Mouse (Mus musculus) intestine, embryonic 14.5 days (tissue): Measurements from ENCODE around the gene Arfgap2. TPM values are rescaled to one million over a fixed set of nuclear protein-coding genes. Genes with fewer than 3 reads are reported as not detected.
"Not testable (repeated sequence)": the region's sequence is repeated elsewhere in the genome, so short reads cannot be mapped to it uniquely, and the experiment has no call there.

Source experiments
- ATAC-seq: fragments of 200-750 bp; cut with Nextera tagmentation; replicated peaks from 2 replicates; pipeline ENCODE4 v1.8.0; 2017; ENCODE audit warnings: low read depth, moderate number of reproducible peaks, moderate TSS enrichment, moderate library complexity; ENCODE audit not compliant: low FRiP score, low TSS enrichment
- DNase-seq: peaks from one replicate; pipeline ENCODE4 v3.0.0-alpha.2; 2018; ENCODE audit warnings: low spot score
- H3K27ac ChIP-seq: fragments of 300-500 bp; sonication (generic); 2 replicates; pipeline ENCODE4 v1.5.1; 2014; ENCODE audit warnings: low read depth, mild to moderate bottlenecking, control low read depth
- H3K27me3 ChIP-seq: fragments of 300-500 bp; sonication (generic); replicated peaks from 2 replicates; pipeline ENCODE4 v1.6.1; 2014; ENCODE audit warnings: low read length, control low read depth; ENCODE audit not compliant: control insufficient read depth, insufficient read depth
- H3K36me3 ChIP-seq: fragments of 300-500 bp; sonication (generic); 2 replicates; pipeline ENCODE4 v1.6.1; 2014; ENCODE audit warnings: low read length, control low read depth; ENCODE audit not compliant: control insufficient read depth, insufficient read depth
- H3K4me1 ChIP-seq: fragments of 300-500 bp; sonication (generic); replicated peaks from 2 replicates; pipeline ENCODE4 v1.6.1; 2014; ENCODE audit warnings: low read length, control low read depth, mixed read lengths; ENCODE audit not compliant: control insufficient read depth, insufficient read depth
- H3K4me2 ChIP-seq: fragments of 300-500 bp; sonication (generic); 2 replicates; pipeline ENCODE4 v1.6.1; 2014; ENCODE audit warnings: low read length
- H3K4me3 ChIP-seq: fragments of 300-500 bp; sonication (generic); 2 replicates; pipeline ENCODE4 v1.5.1; 2014; ENCODE audit warnings: low read depth, low read length, control low read depth, mixed read lengths
- H3K9ac ChIP-seq: fragments of 300-500 bp; sonication (generic); 2 replicates; pipeline ENCODE4 v1.6.1; 2014; ENCODE audit warnings: mild to moderate bottlenecking, low read length
- H3K9me3 ChIP-seq: fragments of 300-500 bp; sonication (generic); 2 replicates; pipeline ENCODE4 v1.6.1; 2016; ENCODE audit warnings: low read length, control low read depth; ENCODE audit not compliant: control insufficient read depth
- WGBS: fragments of 180-500 bp; shearing (Covaris S2); extraction: QIAGEN DNeasy Blood & Tissue Kit; methylation state at CpG from one replicate; pipeline ENCODE4 v1.1.7; 2014; 5-methylcytosine and 5-hydroxymethylcytosine counted together
- polyA plus RNA-seq: library from polyadenylated mRNA; unstranded; fragments of >200 nt; fragmentation: Nextera tagmentation; extraction: Ambion mirVana; gene quantifications from 2 replicates; pipeline ENCODE4 v1.2.1, GENCODE M21; 2014

Arfgap2 gene
- polyA plus RNA-seq = 72.4 and 73.8 TPM in 2 replicates

DNA sequence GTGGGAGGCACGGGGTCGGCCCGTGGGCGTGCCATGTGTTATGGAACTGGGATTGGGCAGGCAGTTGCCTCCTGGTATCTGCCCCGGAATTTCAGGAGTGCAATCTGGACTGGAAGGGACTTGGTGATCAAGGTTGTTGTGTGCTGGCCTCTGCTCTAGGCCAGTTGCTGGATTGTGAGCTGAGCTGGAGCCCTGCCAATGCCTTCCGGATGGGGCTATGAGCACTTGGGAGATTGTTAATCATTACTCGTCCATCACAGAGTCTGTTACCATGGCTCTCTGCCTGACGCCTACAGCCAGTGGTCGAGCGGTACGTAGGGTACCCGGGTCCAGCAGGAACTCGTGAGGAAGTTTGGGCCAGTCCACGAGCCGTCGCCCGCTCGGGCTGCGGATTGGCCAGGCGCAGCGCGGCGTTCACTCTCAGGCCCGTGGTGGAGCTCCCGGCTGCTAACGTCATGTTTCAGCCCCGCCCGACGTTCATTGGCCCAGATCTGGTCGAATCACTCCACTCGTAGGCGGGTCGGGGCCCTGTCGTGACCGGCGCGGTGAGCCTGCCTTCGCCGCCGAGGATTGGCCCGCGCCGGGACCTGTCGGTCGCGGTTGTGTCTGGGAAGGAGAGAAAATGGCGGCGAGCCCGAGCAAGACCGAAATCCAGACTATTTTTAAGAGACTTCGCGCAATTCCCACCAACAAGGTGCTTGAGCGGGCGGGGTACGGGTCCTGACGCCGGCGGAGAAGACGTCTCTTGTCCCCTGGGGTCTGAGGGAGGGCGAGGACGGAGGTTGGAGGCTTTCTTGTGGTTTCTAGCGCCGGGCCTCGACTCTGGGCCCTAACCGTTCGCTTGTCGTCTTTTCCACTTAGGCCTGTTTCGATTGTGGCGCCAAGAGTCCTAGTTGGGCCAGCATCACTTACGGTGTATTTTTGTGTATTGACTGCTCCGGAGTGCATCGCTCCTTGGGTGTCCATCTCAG lies at the start of gene Arfgap2:
TSS of gene Arfgap2 (plus strand) at position 264 of the 971 bp plus-strand sequence.
- DNase-seq (peak; percentile 95), ATAC-seq (peak; percentile 98)
- Histone ChIP-seq H3K27ac (peak within 1 kb of the TSS; percentile 89), H3K36me3 (peaks cover 54% of the 10 kb centered on the region), H3K4me1 (peaks cover 16% of the 10 kb centered on the region), H3K9me3 (no peaks in the 10 kb centered on the region), H3K4me3 (peak within 1 kb of the TSS; percentile 91), H3K27me3 (no peaks in the 10 kb centered on the region), H3K4me2 (peak within 1 kb of the TSS; percentile 87), H3K9ac (peak within 1 kb of the TSS; percentile 92)
- WGBS = 2% methylated on average over 72 of the region's 72 CpGs

DNA sequence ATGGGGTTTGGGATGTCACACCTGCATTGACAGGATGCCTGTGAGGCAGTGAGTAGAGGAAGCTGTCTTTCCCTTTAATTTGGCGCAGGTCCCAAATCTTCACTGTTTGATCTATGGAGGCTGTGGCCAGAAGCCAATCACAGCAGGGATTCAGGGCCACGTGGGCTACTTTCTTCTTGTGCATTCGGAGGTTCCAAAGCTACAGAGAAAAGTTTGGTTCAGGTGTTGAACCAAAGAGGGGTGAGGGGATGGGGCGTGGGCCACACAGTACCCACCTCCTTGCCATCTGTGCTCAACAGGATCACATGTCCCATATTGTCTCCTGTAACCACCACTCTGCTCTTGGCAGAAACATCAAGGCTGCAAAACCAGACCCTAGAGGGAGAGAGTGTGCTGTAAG lies 47.7 kb upstream of the Arfgap2 start:
- 71% methylated on average over 4 of the region's 4 CpGs for WGBS
- no peak overlapping the region for H3K9ac ChIP-seq
- no peaks in the 10 kb centered on the region for H3K4me1 ChIP-seq
- no peaks in the 10 kb centered on the region for H3K9me3 ChIP-seq
- ATAC-seq (no peak), DNase-seq (no peak)
- no peaks in the 10 kb centered on the region for H3K27me3 ChIP-seq
- H3K27ac ChIP-seq = no peak overlapping the region
- H3K4me2 ChIP-seq = no peak overlapping the region
- H3K4me3 ChIP-seq = no peak overlapping the region
- H3K36me3 ChIP-seq = peaks cover 44% of the 10 kb centered on the region

DNA sequence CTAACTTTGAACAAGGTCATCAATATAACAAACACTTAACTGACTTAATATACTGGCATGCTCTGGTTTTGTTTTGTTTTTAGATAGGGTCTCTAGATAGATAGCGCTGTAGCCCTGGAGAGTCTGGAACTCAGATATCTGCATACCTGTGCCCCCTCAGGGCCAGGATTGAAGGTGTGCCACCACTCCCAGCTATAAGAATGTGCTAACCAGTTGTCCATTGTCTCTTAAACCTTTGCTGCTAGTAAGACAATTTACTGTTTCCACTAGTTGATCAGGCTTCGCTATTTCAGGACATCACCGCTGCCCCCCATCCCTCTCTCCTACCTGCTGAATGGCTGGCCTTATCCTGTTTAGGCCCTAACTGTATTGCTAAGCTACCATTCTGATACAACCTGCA lies 44.3 kb upstream of the Arfgap2 start:
- ATAC-seq (no peak), DNase-seq (no peak)
- WGBS = 99% methylated on average over 3 of the region's 3 CpGs
- Histone ChIP-seq H3K9ac (no peak overlapping the region), H3K27me3 (no peaks in the 10 kb centered on the region), H3K4me3 (no peak overlapping the region), H3K27ac (no peak overlapping the region), H3K4me1 (no peaks in the 10 kb centered on the region), H3K9me3 (no peaks in the 10 kb centered on the region), H3K4me2 (no peak overlapping the region), H3K36me3 (peaks cover 22% of the 10 kb centered on the region; the same call in 1 of the 2 replicates)

DNA sequence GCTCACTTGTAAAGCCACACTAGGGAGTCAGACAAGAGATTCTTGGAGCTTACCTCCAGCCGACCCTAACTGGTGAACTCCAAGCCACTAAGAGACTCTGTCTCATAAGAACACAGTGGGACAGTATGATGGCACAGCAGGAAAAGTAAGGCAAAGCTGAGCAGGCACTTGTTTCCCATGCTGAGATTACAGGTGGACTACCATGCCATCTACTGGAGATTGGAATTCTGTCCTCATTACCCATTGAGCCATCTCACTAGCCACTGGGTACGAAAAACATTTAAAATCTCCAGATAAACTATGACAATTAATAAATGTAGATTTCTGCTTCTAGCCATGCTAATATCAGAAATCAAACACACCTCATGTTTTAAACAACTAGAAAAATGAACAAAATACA lies 41.2 kb upstream of the Arfgap2 start:
- no peaks in the 10 kb centered on the region for H3K36me3 ChIP-seq
- DNase-seq (no peak), ATAC-seq (no peak)
- H3K9me3 ChIP-seq = no peaks in the 10 kb centered on the region
- no peaks in the 10 kb centered on the region for H3K4me1 ChIP-seq
- no peak overlapping the region for H3K27ac ChIP-seq
- no peaks in the 10 kb centered on the region for H3K27me3 ChIP-seq
- 77% methylated on average over 2 of the region's 2 CpGs for WGBS
- no peak overlapping the region for H3K4me2 ChIP-seq
- H3K4me3 ChIP-seq = no peak overlapping the region
- H3K9ac ChIP-seq = no peak overlapping the region

DNA sequence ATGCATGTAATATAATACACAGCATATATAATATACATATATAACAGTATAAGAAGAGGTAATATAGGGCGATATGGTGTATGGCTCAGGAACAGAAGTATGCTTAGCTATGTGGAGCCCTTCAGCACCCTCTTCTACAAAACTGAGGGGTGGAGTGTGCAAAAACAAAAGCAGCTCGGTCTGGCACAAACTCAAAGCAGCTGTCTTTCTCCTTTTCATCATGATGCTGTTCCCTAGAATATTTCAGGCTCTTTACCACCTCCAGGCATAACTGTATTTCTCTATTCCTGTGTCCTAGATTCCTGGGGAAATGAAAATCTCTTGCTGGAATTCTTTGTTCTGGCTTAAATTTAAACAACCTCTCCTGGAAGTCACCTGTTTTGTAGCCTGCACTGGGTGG lies 35.0 kb upstream of the Arfgap2 start:
- 82% methylated on average over 2 of the region's 2 CpGs for WGBS
- H3K36me3 ChIP-seq = 0 out of 2 replicates have a peak, but pooled peaks cover 3% of the 10 kb centered on the region
- no peaks in the 10 kb centered on the region for H3K27me3 ChIP-seq
- no peaks in the 10 kb centered on the region for H3K9me3 ChIP-seq
- H3K4me3 ChIP-seq = no peak overlapping the region
- ATAC-seq (no peak), DNase-seq (no peak)
- H3K4me1 ChIP-seq = no peaks in the 10 kb centered on the region
- H3K27ac ChIP-seq = no peak overlapping the region
- no peak overlapping the region for H3K9ac ChIP-seq
- no peak overlapping the region for H3K4me2 ChIP-seq

DNA sequence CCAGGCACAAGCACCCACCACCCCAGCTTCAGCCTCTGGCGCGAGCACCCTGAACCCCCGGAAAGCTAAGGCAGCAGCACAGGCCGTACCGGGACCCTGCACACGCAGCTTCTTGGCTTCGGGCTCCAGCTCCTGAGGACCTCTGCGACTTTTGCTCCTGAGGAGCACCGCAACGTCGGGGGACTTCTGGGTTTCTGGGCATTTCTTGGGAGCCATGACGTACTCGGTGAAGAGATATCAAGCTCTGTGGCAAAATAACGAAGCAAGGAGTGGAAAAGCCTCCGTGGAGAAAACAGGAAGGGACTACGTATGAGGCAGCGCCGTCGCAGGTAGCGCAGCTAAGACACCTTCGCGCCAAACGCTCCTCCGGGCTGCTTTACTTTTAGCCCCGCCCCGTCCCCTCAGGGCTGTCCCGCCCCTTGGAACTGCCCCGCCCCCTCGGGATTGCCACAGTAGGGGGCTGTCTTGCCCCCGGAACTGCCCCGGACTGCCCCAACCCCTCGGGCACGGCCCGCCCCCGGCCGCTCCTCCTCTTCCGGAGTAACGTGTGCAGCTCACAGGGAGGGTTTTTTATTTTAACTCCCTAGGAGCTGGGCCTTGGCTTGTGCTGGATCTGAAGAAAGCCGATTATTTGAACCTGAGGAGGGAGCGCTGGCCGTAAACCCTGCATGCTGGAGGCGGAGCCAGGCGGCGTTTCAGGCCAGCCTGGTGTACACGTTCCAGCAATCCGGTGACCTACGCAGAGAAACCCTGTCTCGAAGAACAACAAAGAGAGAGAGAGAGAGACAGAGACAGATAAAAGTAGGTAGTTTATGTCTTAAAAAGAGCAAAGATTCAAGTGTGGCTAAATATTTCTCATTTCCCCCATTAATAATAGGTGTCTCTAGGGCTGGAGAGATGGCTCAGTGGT lies 27.9 kb upstream of the Arfgap2 start, which contains the start of gene Ddb2:
TSS of gene Ddb2 (minus strand) at position 382 of the 910 bp plus-strand sequence.
- Histone ChIP-seq H3K36me3 (0 out of 2 replicates have a peak, but pooled peaks cover 3% of the 10 kb centered on the region), H3K9ac (peak within 1 kb of the TSS; percentile 66), H3K4me3 (peak within 1 kb of the TSS; percentile 62), H3K9me3 (no peaks in the 10 kb centered on the region), H3K4me2 (peak within 1 kb of the TSS; percentile 80), H3K4me1 (peaks cover 5% of the 10 kb centered on the region; the same call in 1 of the 2 replicates), H3K27me3 (no peaks in the 10 kb centered on the region), H3K27ac (peak within 1 kb of the TSS; percentile 90)
- DNase-seq = peak; percentile 99
- ATAC-seq = peak; percentile 99
- WGBS = under 1% methylated on average over 47 of the region's 48 CpGs

DNA sequence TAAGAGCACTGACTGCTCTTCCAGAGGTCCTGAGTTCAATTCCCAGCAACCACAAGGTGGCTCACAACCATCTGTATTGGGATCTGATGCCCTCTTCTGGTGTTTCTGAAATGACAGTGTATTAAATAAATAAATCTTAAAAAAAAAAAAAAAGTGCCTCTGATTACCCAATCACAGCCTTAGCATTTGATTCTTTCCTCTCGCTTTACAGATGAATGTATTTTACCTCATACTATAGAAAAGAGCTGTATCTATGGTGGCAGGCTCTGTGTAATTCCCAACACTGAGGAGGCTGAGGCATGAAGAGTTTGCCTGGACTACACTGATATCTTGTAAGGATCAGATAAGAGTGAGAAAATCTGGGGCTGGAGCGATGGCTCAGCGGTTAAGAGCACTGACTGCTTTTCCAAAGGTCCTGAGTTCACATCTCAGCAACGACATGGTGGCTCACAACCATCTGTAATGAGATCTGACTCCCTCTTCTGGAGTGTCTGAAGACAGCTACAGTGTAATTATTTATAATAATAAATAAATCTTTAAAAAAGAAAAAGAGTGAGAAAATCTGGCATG lies 27.2 kb upstream of the Arfgap2 start:
- peak; percentile 50 for ATAC-seq
- H3K4me3 ChIP-seq = peak overlapping the region; percentile 62
- 23% methylated on average over 4 of the region's 4 CpGs for WGBS

DNA sequence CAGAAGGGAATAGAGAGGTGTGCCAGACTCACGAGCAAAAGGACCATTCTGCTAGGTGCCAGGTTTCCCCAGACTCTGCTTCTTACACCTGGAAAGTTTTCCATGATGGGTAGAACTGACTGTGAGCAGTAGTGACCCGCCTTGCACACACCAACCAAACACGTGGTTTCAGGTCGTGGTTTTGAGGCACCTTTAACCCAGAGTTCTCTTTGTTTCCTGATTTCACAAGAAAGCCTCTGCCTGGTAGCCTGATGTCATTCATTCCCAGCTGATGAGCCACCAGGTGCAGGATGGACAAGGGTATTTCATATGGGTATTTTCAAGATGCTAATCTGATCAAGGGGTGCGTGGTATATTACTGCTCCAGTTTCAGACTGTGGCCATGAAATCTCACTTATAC lies 22.2 kb upstream of the Arfgap2 start:
- H3K4me3 ChIP-seq = no peak overlapping the region
- no peak overlapping the region for H3K4me2 ChIP-seq
- H3K36me3 ChIP-seq = no peaks in the 10 kb centered on the region
- H3K9ac ChIP-seq = no peak overlapping the region
- H3K27me3 ChIP-seq = no peaks in the 10 kb centered on the region
- H3K27ac ChIP-seq = no peak overlapping the region
- 71% methylated on average over 5 of the region's 5 CpGs for WGBS
- no peaks in the 10 kb centered on the region for H3K9me3 ChIP-seq
- ATAC-seq (no peak), DNase-seq (no peak)
- H3K4me1 ChIP-seq = no peaks in the 10 kb centered on the region

More for the DNA sequence above, 27.2 kb upstream of the Arfgap2 start:
- not testable (repeated sequence) for H3K9me3 ChIP-seq, H3K36me3 ChIP-seq, H3K4me1 ChIP-seq, H3K27me3 ChIP-seq
- DNase-seq = peak; percentile 58
- Histone ChIP-seq H3K4me2 (peak overlapping the region; percentile 80), H3K27ac (peak overlapping the region; percentile 90), H3K9ac (peak overlapping the region; percentile 55)
